Mouse (Mus musculus): ENCODE data around the gene Armc2.

Armc2 gene

GRCm38 (mm10) chr10:42014086-42014485, 4.2 kb downstream of the Armc2 start:
- no peak for DNase-seq (ENCODE audit: low spot score in 2 of 2)

- DNase-seq (ENCODE audit: low spot score in 2 of 2): peak in 1 of 2 experiments; percentile 25
Observed at GRCm38 (mm10) chr10:42010761-42011435, 7.3 kb downstream of the Armc2 start.

GRCm38 (mm10) chr10:42005259-42005658, 13.0 kb downstream of the Armc2 start:
- DNase-seq (ENCODE audit: low spot score in 2 of 2): no peak

- DNase-seq (ENCODE audit: low spot score in 2 of 2): no peak
Observed at GRCm38 (mm10) chr10:42004690-42005089, 13.6 kb downstream of the Armc2 start.

GRCm38 (mm10) chr10:42004056-42004455, 14.2 kb downstream of the Armc2 start:
- DNase-seq (ENCODE audit: low spot score in 2 of 2): no peak

- DNase-seq (ENCODE audit: low spot score in 2 of 2): no peak
Observed at GRCm38 (mm10) chr10:42003576-42003975, 14.7 kb downstream of the Armc2 start.

GRCm38 (mm10) chr10:42002436-42002835, 15.8 kb downstream of the Armc2 start:
- no peak for DNase-seq (ENCODE audit: low spot score in 2 of 2)

- no peak for DNase-seq (ENCODE audit: low spot score in 2 of 2)
Observed at GRCm38 (mm10) chr10:42001260-42001659, 17.0 kb downstream of the Armc2 start.

GRCm38 (mm10) chr10:41997691-41998178, 20.5 kb downstream of the Armc2 start:
- DNase-seq (ENCODE audit: low spot score in 2 of 2): no peak

- DNase-seq (ENCODE audit: low spot score in 2 of 2): no peak
Observed at GRCm38 (mm10) chr10:41996157-41996556, 22.1 kb downstream of the Armc2 start.

GRCm38 (mm10) chr10:41995051-41995450, 23.2 kb downstream of the Armc2 start:
- no peak for DNase-seq (ENCODE audit: low spot score in 2 of 2)

- no peak for DNase-seq (ENCODE audit: low spot score in 2 of 2)
Observed at GRCm38 (mm10) chr10:41994578-41994977, 23.7 kb downstream of the Armc2 start.

- no peak for DNase-seq (ENCODE audit: low spot score in 2 of 2)
Observed at GRCm38 (mm10) chr10:41992059-41992440, 26.2 kb downstream of the Armc2 start.

GRCm38 (mm10) chr10:41991364-41992058, 26.7 kb downstream of the Armc2 start:
- DNase-seq (ENCODE audit: low spot score in 2 of 2): no peak

GRCm38 (mm10) chr10:41990896-41991295, 27.3 kb downstream of the Armc2 start:
- no peak for DNase-seq (ENCODE audit: low spot score in 2 of 2)

- DNase-seq (ENCODE audit: low spot score in 2 of 2): no peak
Observed at GRCm38 (mm10) chr10:41988930-41989329, 29.3 kb downstream of the Armc2 start.

GRCm38 (mm10) chr10:41986126-41986525, 32.1 kb downstream of the Armc2 start:
- DNase-seq (ENCODE audit: low spot score in 2 of 2): no peak

- DNase-seq (ENCODE audit: low spot score in 2 of 2): peak; percentile 51 to 74
Observed at GRCm38 (mm10) chr10:41984221-41984620, 34.0 kb downstream of the Armc2 start.

- no peak for DNase-seq (ENCODE audit: low spot score in 2 of 2)
Observed at GRCm38 (mm10) chr10:41982821-41983220, 35.4 kb downstream of the Armc2 start.

- DNase-seq (ENCODE audit: low spot score in 2 of 2): peak; percentile 15 to 55
Observed at GRCm38 (mm10) chr10:41980772-41981383, 37.4 kb downstream of the Armc2 start.

GRCm38 (mm10) chr10:41978403-41979234, 39.6 kb downstream of the Armc2 start:
- DNase-seq (ENCODE audit: low spot score in 2 of 2): no peak

GRCm38 (mm10) chr10:41972676-41973075, 45.6 kb downstream of the Armc2 start:
- DNase-seq (ENCODE audit: low spot score in 2 of 2): no peak
